Mouse (Mus musculus) kidney, postnatal 25 days (tissue): ENCODE measurements around the gene Dcaf10.
A peak's percentile ranks its signal among the peaks of the same experiment; 100 is the strongest.
"Not testable (repeated sequence)": the region's sequence is repeated elsewhere in the genome, so short reads cannot be mapped to it uniquely, and the experiment has no call there.

Experiments used
- DNase-seq, 2 experiments: peaks; one replicate each; pipeline ENCODE4 v3.0.0; 2021; ENCODE audit warnings: mixed read lengths in 2 of 2

Dcaf10 gene

GRCm38 (mm10) chr4:45341669-45342249 lies at the start of gene Dcaf10:
TSS of gene Dcaf10 (plus strand) at chr4:45342101.
- DNase-seq, result peak; percentile 92 to 95

GRCm38 (mm10) chr4:45296662-45297564 lies 45.0 kb upstream of the Dcaf10 start, which contains the start of gene Trmt10b:
TSS of gene Trmt10b (plus strand) at chr4:45297127.
- DNase-seq, result peak; percentile 85 to 87

- no peak for DNase-seq
Observed at GRCm38 (mm10) chr4:45305536-45305935, 36.4 kb upstream of the Dcaf10 start.

GRCm38 (mm10) chr4:45308046-45308445 lies 33.9 kb upstream of the Dcaf10 start:
- peak in 1 of 2 experiments; percentile 39 for DNase-seq

GRCm38 (mm10) chr4:45308606-45309005 lies 33.3 kb upstream of the Dcaf10 start:
- no peak for DNase-seq

- DNase-seq, result no peak
Observed at GRCm38 (mm10) chr4:45311056-45311455, 30.8 kb upstream of the Dcaf10 start.

- peak; percentile 88 to 94 for DNase-seq
Observed at GRCm38 (mm10) chr4:45320159-45320816, 21.6 kb upstream of the Dcaf10 start.

GRCm38 (mm10) chr4:45331139-45331538 lies 10.8 kb upstream of the Dcaf10 start:
- peak in 1 of 2 experiments; percentile 33 for DNase-seq

- DNase-seq, result no peak
Observed at GRCm38 (mm10) chr4:45332466-45332865, 9.4 kb upstream of the Dcaf10 start.

GRCm38 (mm10) chr4:45341226-45341625 lies 675 bp upstream of the Dcaf10 start:
- DNase-seq, result no peak

GRCm38 (mm10) chr4:45342286-45343155 lies 620 bp downstream of the Dcaf10 start, which contains the start of gene Exosc3:
TSS of gene Exosc3 (minus strand) at chr4:45342732.
- DNase-seq, result peak; percentile 38 to 73

- DNase-seq, result no peak
Observed at GRCm38 (mm10) chr4:45356653-45357052, 14.8 kb downstream of the Dcaf10 start.

- DNase-seq, result no peak
Observed at GRCm38 (mm10) chr4:45371261-45371660, 29.4 kb downstream of the Dcaf10 start.

GRCm38 (mm10) chr4:45374879-45375278 lies 33.0 kb downstream of the Dcaf10 start:
- peak in 1 of 2 experiments; percentile 52 for DNase-seq

GRCm38 (mm10) chr4:45376573-45376972 lies 34.7 kb downstream of the Dcaf10 start:
- DNase-seq, result no peak

- DNase-seq, result peak in 1 of 2 experiments; percentile 58
Observed at GRCm38 (mm10) chr4:45380903-45381580, 39.1 kb downstream of the Dcaf10 start.

GRCm38 (mm10) chr4:45382133-45382532 lies 40.2 kb downstream of the Dcaf10 start:
- not testable (repeated sequence) for DNase-seq

GRCm38 (mm10) chr4:45387296-45387695 lies 45.4 kb downstream of the Dcaf10 start:
- not testable (repeated sequence) for DNase-seq

- DNase-seq, result no peak
Observed at GRCm38 (mm10) chr4:45392099-45392498, 50.2 kb downstream of the Dcaf10 start.

- DNase-seq, result peak in 1 of 2 experiments; percentile 30
Observed at GRCm38 (mm10) chr4:45392572-45392971, 50.7 kb downstream of the Dcaf10 start.

GRCm38 (mm10) chr4:45392994-45393393 lies 51.1 kb downstream of the Dcaf10 start:
- DNase-seq, result no peak

GRCm38 (mm10) chr4:45393658-45394057 lies 51.8 kb downstream of the Dcaf10 start:
- no peak for DNase-seq
